Mouse (Mus musculus) spleen, adult 2 months (tissue): ENCODE data around the gene Ackr2.

Experiments used
- CTCF ChIP-seq: fragments of 200-500 bp; IDR thresholded peaks from 2 replicates; pipeline ENCODE4 v1.5.1; 2011; ENCODE audit warnings: mild to moderate bottlenecking, inconsistent platforms; ENCODE audit not compliant: insufficient read depth, insufficient read length, insufficient replicate concordance; ENCODE audit errors: extremely low read depth
- POLR2A ChIP-seq: fragments of 200-500 bp; IDR thresholded peaks from 2 replicates; pipeline ENCODE4 v1.6.1; 2011; ENCODE audit warnings: low read depth, low read length, inconsistent platforms

DNA sequence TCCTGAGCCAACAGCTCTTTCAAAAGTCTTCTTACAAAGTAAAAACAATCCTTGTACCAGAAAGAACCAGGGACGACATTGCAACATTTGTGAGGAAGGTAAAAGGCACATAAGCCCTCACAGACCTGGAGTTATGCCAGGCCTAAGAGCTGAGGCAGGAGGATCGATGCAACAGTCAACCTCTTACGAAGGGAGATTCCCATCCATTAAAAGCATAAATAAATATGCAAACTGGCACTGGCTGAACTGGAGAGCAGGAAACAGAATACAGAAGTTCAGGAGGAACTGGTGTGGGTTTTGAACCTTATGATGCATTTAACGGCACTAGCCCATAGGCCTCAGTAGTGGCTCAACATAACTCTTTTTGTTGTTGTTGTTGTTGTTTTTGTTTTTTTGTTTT lies 6.2 kb downstream of the Ackr2 start:
- TF ChIP-seq CTCF (no peak), POLR2A (no peak)
